Mouse (Mus musculus) heart, postnatal 36 days (tissue): ENCODE measurements around the gene Gm14137. TPM values are rescaled to one million over a fixed set of nuclear protein-coding genes. Genes with fewer than 3 reads are reported as not detected.

Source experiments
- total RNA-seq, 2 experiments: library from RNA; stranded (reverse); gene quantifications; 2 replicates each; pipeline ENCODE4 v1.2.3; 2021

Gene Gm14137
- total RNA-seq, 2 experiments from 2014 or later, result not detected

Other genes with a start within 250 kb of the Gm14137 start
- 1 to 10 TPM; 9.1 to 9.3 TPM for gene Chst14, start 248.0 kb upstream of the Gm14137 start, total RNA-seq
- gene Ccdc32, start 145.1 kb upstream of the Gm14137 start, total RNA-seq, result 10 to 100 TPM; 10.4 to 11.2 TPM
- gene Rpusd2, start 139.7 kb upstream of the Gm14137 start, total RNA-seq, result 1 to 10 TPM; 4.5 to 5.2 TPM
- under 1 TPM; 0.69 to 0.79 TPM for gene Knl1, start 127.4 kb upstream of the Gm14137 start, total RNA-seq
- 1 to 10 TPM in 1 of 2 experiments, under 1 TPM in 1; 0.54 to 1.7 TPM for gene Rad51, start 61.7 kb upstream of the Gm14137 start, total RNA-seq
- 10 to 100 TPM; 14.3 to 19.9 TPM for gene Rmdn3, start 17.5 kb upstream of the Gm14137 start, total RNA-seq
- 1 to 10 TPM; 4.3 to 6.5 TPM for gene Gchfr, start 6.7 kb upstream of the Gm14137 start, total RNA-seq
- gene Zfyve19, start 34.1 kb downstream of the Gm14137 start, total RNA-seq, result 10 to 100 TPM; 11.0 to 13.2 TPM
- 1 to 10 TPM; 7.6 to 9.9 TPM for gene Dnajc17, start 34.3 kb downstream of the Gm14137 start, total RNA-seq
- not detected for gene Ppp1r14d, start 55.4 kb downstream of the Gm14137 start, total RNA-seq
- gene Spint1, start 62.9 kb downstream of the Gm14137 start, total RNA-seq, result not detected
- not detected for gene Rhov, start 96.8 kb downstream of the Gm14137 start, total RNA-seq
- gene Vps18, start 114.2 kb downstream of the Gm14137 start, total RNA-seq, result 10 to 100 TPM; 13.5 to 13.9 TPM
- 10 to 100 TPM; 16.3 to 22.1 TPM for gene Dll4, start 151.3 kb downstream of the Gm14137 start, total RNA-seq
- gene Chac1, start 176.7 kb downstream of the Gm14137 start, total RNA-seq, result 10 to 100 TPM; 11.3 to 12.3 TPM